31 mouse cellular contexts compared by ENCODE assay signal in genomic region chr11:103663119-103663518, GRCm38 (mm10). TPM values are rescaled to one million over a fixed set of nuclear protein-coding genes. Genes with fewer than 3 reads are reported as not detected.
DNase-seq lines count a peak whose midpoint lies in the region; TF ChIP-seq lines count a peak whose summit lies in the region.
"Had no signal": no experiment of that assay in that cellular context is flagged by ENCODE, and none has a peak within 500 bp of the region (broad histone marks: within the 10 kb centered on the region; RNA-seq: fewer than 3 reads in every experiment).

No protein-coding gene starts in this region.

- no peak overlapping the region for H3K4me3 ChIP-seq in left cerebral cortex, adult 2 months
- H3K4me3 ChIP-seq: embryonic facial prominence, embryonic 10.5 days; embryonic facial prominence, embryonic 13.5 days; erythroblast, embryonic 14.5 days; forebrain, embryonic 12.5 days; forebrain, embryonic 15.5 days; heart, adult 2 months; heart, embryonic 10.5 days; heart, embryonic 13.5 days; hindbrain, embryonic 12.5 days; hindbrain, embryonic 15.5 days had no signal

- no peak for TF ChIP-seq CTCF in left cerebral cortex, adult 2 months (IDR thresholded peaks at IDR 0.05)

- intact Hi-C loops in left cerebral cortex, adult 2 months (cut with DNase I), result loop anchor here (10.0 kb wide), 1 partner anchor 468 kb away; no protein-coding TSS in a partner anchor
- intact Hi-C loops in left cerebral cortex, postnatal 36 days (cut with DNase I), result no loop called here

- peak; percentile 46 for DNase-seq in layer of hippocampus, adult 11-12 months (ENCODE audit: low spot score)
- DNase-seq in layer of hippocampus, postnatal 10 days (ENCODE audit: low spot score in 2 of 2), result no peak
- DNase-seq in left cerebral cortex, adult 2 months (ENCODE audit: extremely low spot score in 1 of 2, low spot score in 2 of 2), result no peak
- DNase-seq in left cerebral cortex, postnatal 36 days (ENCODE audit: low spot score in 2 of 2), result no peak
- peak; percentile 78 for DNase-seq in brain, adult 2 months (ENCODE audit: low read depth, low spot score)
- peak; percentile 51 for DNase-seq in telencephalon, adult 2 months (ENCODE audit: low read depth, low spot score)
- DNase-seq in right cerebral cortex, adult 18-20 months, result no peak
- DNase-seq: adrenal gland, postnatal 10 days; adrenal gland, postnatal 36 days; cerebellum, adult 11 months; cerebellum, adult 2 months; cerebellum, adult 9-11 months; cerebellum, postnatal 25 days; embryo, embryonic 11 days; gastrocnemius, postnatal 25 days; heart, adult 2 months; heart, postnatal 14 days; heart, postnatal 4 days had no signal

- peak overlapping the region; percentile 75 for H3K27ac ChIP-seq in left cerebral cortex, adult 2 months
- H3K27ac ChIP-seq: embryonic facial prominence, embryonic 10.5 days; embryonic facial prominence, embryonic 13.5 days; forebrain, embryonic 12.5 days; forebrain, embryonic 15.5 days; heart, adult 2 months; heart, embryonic 10.5 days; heart, embryonic 13.5 days; hindbrain, embryonic 12.5 days; hindbrain, embryonic 15.5 days had no signal

RNA-seq across cellular contexts. Expression of gene Rprml, which starts 13.7 kb away (rescaled TPM):
- 100 to 1,000 TPM; 127 to 143 TPM for total RNA-seq in layer of hippocampus, postnatal 10 days (2021)
- total RNA-seq in left cerebral cortex, adult 2 months (2021), result 10 to 100 TPM; 92.5 to 92.7 TPM
- total RNA-seq in left cerebral cortex, postnatal 36 days (2021), result 10 to 100 TPM; 84.9 to 98.5 TPM
- total RNA-seq: common myeloid progenitor, adult 5-6 weeks; gastrocnemius, postnatal 25 days; heart, adult 2 months; heart, postnatal 14 days; heart, postnatal 4 days had no signal

RNA-seq across cellular contexts. Expression of gene Lyzl6, which starts 24.4 kb away (rescaled TPM):
- total RNA-seq in layer of hippocampus, postnatal 10 days (2021), result not detected
- total RNA-seq in left cerebral cortex, adult 2 months (2021), result not detected
- total RNA-seq in left cerebral cortex, postnatal 36 days (2021), result not detected
- total RNA-seq: adrenal gland, adult 18-20 months; adrenal gland, postnatal 10 days; adrenal gland, postnatal 36 days; common myeloid progenitor, adult 5-6 weeks; ES-E14; gastrocnemius, adult 8-10 months; gastrocnemius, postnatal 25 days; heart, adult 2 months; heart, postnatal 14 days; heart, postnatal 4 days had no signal

RNA-seq across cellular contexts. Expression of gene Gosr2, which starts 34.6 kb away (rescaled TPM):
- 10 to 100 TPM; 72.9 to 78.3 TPM for total RNA-seq in layer of hippocampus, postnatal 10 days (2021)
- total RNA-seq in left cerebral cortex, adult 2 months (2021), result 10 to 100 TPM; 71.1 to 72.4 TPM
- total RNA-seq in left cerebral cortex, postnatal 36 days (2021), result 10 to 100 TPM; 64.0 to 70.3 TPM

RNA-seq across cellular contexts. Expression of gene Gm884, which starts 42.2 kb away (rescaled TPM):
- total RNA-seq in layer of hippocampus, postnatal 10 days (2021), result not detected
- total RNA-seq in left cerebral cortex, adult 2 months (2021), result under 1 TPM; 0.05 to 0.07 TPM
- total RNA-seq in left cerebral cortex, postnatal 36 days (2021), result under 1 TPM in 1 of 2 experiments, not detected in 1; 0.05 TPM
- total RNA-seq: adrenal gland, adult 18-20 months; adrenal gland, postnatal 10 days; adrenal gland, postnatal 36 days; common myeloid progenitor, adult 5-6 weeks; gastrocnemius, adult 8-10 months; gastrocnemius, postnatal 25 days; heart, adult 2 months; heart, postnatal 14 days; heart, postnatal 4 days had no signal

Comparison
In these comparisons a context has a peak if more than half of its experiments do, and no peak if none do; other contexts are left out.
1. DNase-seq: peak in layer of hippocampus, adult 11-12 months (single experiment), brain, adult 2 months (single experiment) and telencephalon, adult 2 months (single experiment); none in layer of hippocampus, postnatal 10 days (0 of 2), left cerebral cortex, adult 2 months (0 of 2), left cerebral cortex, postnatal 36 days (0 of 2) and right cerebral cortex, adult 18-20 months (single experiment).